Mouse (Mus musculus): ENCODE data around the gene Dennd1b. TPM values are rescaled to one million over a fixed set of nuclear protein-coding genes. Genes with fewer than 3 reads are reported as not detected.

The Dennd1b gene
- polyA plus RNA-seq, 1 experiment: 7.7 TPM

- H3K27ac ChIP-seq (ENCODE audit: control insufficient read depth, insufficient read depth, low read depth, low read length, poor library complexity): no peak overlapping the region
- H3K4me3 ChIP-seq (replicated peaks; ENCODE audit: control insufficient read depth, low read depth, low read length): no peak overlapping the region
- H3K4me1 ChIP-seq (ENCODE audit: control insufficient read depth, insufficient read depth, low read length): no peaks in the 10 kb centered on the region
- 85% methylated on average over 1 of the region's 1 CpGs for WGBS
- TF ChIP-seq POLR2A (IDR thresholded peaks at IDR 0.05; ENCODE audit: borderline replicate concordance, control insufficient read depth, low read depth, low read length): no peak
- no peak for TF ChIP-seq CTCF (IDR thresholded peaks at IDR 0.05; ENCODE audit: control insufficient read depth, insufficient read depth, low read length)
Observed at GRCm38 (mm10) chr1:139006000-139006399, 42.8 kb downstream of the Dennd1b start.

GRCm38 (mm10) chr1:139007475-139007874, 44.2 kb downstream of the Dennd1b start:
- 53% methylated on average over 3 of the region's 3 CpGs for WGBS
- no peak overlapping the region for H3K4me3 ChIP-seq (replicated peaks; ENCODE audit: control insufficient read depth, low read depth, low read length)
- H3K27ac ChIP-seq (ENCODE audit: control insufficient read depth, insufficient read depth, low read depth, low read length, poor library complexity): no peak overlapping the region
- H3K4me1 ChIP-seq (ENCODE audit: control insufficient read depth, insufficient read depth, low read length): no peaks in the 10 kb centered on the region
- TF ChIP-seq CTCF (IDR thresholded peaks at IDR 0.05; ENCODE audit: control insufficient read depth, insufficient read depth, low read length) (no peak), POLR2A (IDR thresholded peaks at IDR 0.05; ENCODE audit: borderline replicate concordance, control insufficient read depth, low read depth, low read length) (no peak)

DNA sequence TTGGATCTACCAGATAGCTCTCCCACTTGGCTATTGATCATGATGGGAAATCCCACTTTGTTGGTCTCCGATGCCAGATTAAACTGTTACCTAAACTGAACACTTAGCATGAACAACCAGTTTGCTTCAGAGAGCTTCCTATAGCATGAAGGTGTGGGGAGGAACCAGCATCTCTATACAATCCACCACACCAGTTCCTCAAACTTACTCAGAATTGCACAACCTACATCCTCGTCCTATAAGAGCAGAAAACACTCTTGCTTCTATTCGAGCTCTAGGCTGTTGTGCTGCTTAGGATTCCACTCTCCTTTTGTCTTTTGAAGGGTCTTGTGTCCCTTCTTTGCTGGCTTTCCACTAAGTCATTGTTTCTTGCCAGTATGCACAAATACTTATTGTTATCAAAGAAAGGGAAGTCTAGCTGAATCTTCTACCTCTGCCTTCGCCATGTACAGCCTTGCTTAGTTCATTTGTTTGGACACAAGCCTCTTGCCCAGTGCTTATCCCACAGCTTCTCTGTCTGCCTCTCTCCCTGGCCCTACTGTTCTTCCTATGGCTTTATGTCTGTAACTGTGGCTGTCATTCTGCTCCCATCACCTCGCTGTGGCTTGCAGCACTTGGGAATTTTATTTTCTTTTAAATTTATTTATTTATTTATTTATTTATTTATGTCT, 52.0 kb downstream of the Dennd1b start:
- H3K4me1 ChIP-seq (ENCODE audit: control insufficient read depth, insufficient read depth, low read length): no peaks in the 10 kb centered on the region; the same call in 1 of the 2 replicates
- WGBS: 45% methylated on average over 5 of the region's 5 CpGs

DNA sequence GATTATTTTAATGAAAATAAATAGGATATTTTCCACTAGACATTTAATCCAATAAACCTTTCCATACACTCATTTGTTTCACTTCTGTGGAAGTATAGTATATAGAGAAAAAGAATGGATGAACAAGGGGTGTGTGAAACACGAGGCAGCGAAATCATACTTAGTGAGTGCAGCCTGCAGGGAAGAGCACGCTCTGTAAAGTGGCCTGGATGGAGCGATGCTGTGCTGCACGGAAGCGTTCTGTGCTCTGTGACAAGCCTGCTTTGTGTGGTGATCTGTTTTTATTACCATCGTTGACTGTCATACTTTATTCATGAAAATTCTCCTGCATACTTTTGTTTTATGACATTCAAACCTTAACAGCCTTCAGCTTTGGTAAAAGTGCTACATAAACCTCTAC, 58.1 kb downstream of the Dennd1b start:
- no peak overlapping the region for H3K4me3 ChIP-seq (replicated peaks; ENCODE audit: control insufficient read depth, low read depth, low read length)
- no peak for TF ChIP-seq POLR2A (IDR thresholded peaks at IDR 0.05; ENCODE audit: borderline replicate concordance, control insufficient read depth, low read depth, low read length)
- 90% methylated on average over 7 of the region's 7 CpGs for WGBS
- H3K4me1 ChIP-seq (ENCODE audit: control insufficient read depth, insufficient read depth, low read length): no peaks in the 10 kb centered on the region
- no peak overlapping the region for H3K27ac ChIP-seq (ENCODE audit: control insufficient read depth, insufficient read depth, low read depth, low read length, poor library complexity)

More for the DNA sequence above, 52.0 kb downstream of the Dennd1b start:
- no peak for TF ChIP-seq POLR2A (IDR thresholded peaks at IDR 0.05; ENCODE audit: borderline replicate concordance, control insufficient read depth, low read depth, low read length)
- no peak for TF ChIP-seq CTCF (IDR thresholded peaks at IDR 0.05; ENCODE audit: control insufficient read depth, insufficient read depth, low read length)
- H3K27ac ChIP-seq (ENCODE audit: control insufficient read depth, insufficient read depth, low read depth, low read length, poor library complexity): no peak overlapping the region
- H3K4me3 ChIP-seq (replicated peaks; ENCODE audit: control insufficient read depth, low read depth, low read length): no peak overlapping the region

DNA sequence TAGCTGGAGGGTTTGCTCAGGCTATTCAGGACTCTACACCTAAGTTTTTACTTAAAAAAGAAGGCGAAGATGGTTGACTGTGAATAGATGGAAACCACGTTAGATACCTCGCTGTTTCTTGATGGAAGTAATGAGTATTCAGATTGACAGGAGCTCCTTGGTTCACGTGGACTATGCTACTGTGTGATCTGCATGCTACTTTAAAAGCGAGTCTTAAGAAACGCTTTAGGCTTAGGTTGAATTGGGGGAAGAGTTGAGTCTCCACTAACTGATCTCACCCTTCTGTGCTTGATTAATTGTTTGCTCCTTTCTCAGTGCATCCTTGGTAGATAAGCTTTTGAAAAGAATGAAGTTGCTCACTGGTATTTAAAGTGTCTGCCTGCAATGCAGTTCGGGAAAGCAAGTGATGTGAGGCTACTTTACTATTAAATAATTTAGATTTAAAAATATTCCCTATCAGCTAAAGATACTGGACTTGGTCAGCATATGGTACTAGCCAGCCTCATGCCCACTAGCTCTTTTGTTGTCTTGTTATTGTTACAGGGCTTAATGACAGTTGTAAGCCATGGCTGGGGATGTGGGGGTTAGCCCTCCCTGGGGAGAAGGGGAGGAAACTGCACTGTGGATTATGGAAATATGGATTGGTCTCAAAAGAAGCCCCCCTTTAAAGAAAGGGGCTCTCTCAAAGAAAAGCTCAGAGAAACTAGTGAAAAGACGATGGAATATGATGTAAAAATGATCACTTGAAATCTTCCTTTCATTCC, 62.8 kb downstream of the Dennd1b start:
- H3K27ac ChIP-seq (ENCODE audit: control insufficient read depth, insufficient read depth, low read depth, low read length, poor library complexity): no peak overlapping the region
- no peaks in the 10 kb centered on the region for H3K4me1 ChIP-seq (ENCODE audit: control insufficient read depth, insufficient read depth, low read length)
- no peak overlapping the region for H3K4me3 ChIP-seq (replicated peaks; ENCODE audit: control insufficient read depth, low read depth, low read length)
- WGBS: 89% methylated on average over 8 of the region's 8 CpGs
- TF ChIP-seq CTCF (IDR thresholded peaks at IDR 0.05; ENCODE audit: control insufficient read depth, insufficient read depth, low read length) (no peak), POLR2A (IDR thresholded peaks at IDR 0.05; ENCODE audit: borderline replicate concordance, control insufficient read depth, low read depth, low read length) (no peak)

DNA sequence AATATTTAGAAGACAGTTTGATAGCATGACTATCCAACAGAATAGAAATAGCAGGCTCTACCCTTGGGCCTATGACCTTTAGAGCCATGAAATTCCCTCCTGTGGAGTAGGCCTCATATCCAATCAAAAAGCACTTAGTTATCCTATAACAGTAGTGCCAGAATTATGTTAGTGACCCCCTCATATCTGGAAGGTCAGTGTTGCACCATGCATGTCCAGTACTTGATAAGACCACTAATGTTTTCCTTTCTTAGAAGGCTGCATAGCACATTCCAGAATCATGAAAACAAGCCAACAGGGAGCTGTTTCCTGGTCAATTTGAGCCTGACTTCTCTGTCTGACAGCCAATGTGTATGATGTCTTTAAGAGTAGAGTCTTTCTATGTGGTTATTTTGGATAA, 66.3 kb downstream of the Dennd1b start:
- Histone ChIP-seq H3K4me3 (replicated peaks; ENCODE audit: control insufficient read depth, low read depth, low read length) (no peak overlapping the region), H3K4me1 (ENCODE audit: control insufficient read depth, insufficient read depth, low read length) (no peaks in the 10 kb centered on the region), H3K27ac (ENCODE audit: control insufficient read depth, insufficient read depth, low read depth, low read length, poor library complexity) (no peak overlapping the region)
- no peak for TF ChIP-seq POLR2A (IDR thresholded peaks at IDR 0.05; ENCODE audit: borderline replicate concordance, control insufficient read depth, low read depth, low read length)

DNA sequence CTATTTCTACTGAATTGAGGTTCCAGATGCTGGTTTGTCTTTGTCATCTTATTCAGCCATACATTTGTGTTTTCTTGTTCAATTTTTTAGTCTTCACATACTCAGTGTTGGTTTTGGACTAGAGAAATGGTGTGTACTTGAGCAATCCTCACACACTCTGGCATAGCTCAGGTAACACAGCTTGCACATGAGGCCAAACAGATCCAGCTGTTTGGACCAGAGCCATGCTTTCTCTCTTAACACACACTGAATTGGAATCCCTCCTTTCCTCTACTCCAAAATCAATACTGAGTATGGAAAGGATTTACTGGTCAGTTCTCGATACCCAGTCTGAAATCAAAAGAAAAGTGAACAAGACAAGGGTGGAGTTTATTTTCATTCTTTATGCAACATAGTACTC, 69.2 kb downstream of the Dennd1b start:
- WGBS: 86% methylated on average over 1 of the region's 1 CpGs
- Histone ChIP-seq H3K4me3 (replicated peaks; ENCODE audit: control insufficient read depth, low read depth, low read length) (no peak overlapping the region), H3K27ac (ENCODE audit: control insufficient read depth, insufficient read depth, low read depth, low read length, poor library complexity) (no peak overlapping the region), H3K4me1 (ENCODE audit: control insufficient read depth, insufficient read depth, low read length) (peaks cover 1% of the 10 kb centered on the region; the same call in 1 of the 2 replicates)
- TF ChIP-seq CTCF (IDR thresholded peaks at IDR 0.05; ENCODE audit: control insufficient read depth, insufficient read depth, low read length) (no peak), POLR2A (IDR thresholded peaks at IDR 0.05; ENCODE audit: borderline replicate concordance, control insufficient read depth, low read depth, low read length) (no peak)

DNA sequence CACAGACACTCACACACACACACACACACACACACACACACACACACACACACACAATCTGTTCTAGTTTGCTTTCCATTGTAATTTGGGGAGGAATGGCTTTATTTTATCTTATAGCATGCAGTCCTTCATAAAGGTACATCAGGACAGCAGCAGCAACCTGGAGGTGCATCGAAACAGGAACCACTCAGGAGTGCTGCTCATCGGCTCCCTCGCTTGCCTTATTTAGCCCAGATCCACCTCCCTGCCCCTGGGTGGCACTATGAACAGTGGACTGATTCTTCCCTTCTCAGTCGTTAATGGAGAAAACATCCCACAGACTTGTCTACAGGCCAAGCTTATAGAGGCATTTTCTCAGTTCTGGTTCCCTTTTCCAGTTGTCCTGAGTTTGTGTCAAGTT, 71.9 kb downstream of the Dennd1b start:
- H3K27ac ChIP-seq (ENCODE audit: control insufficient read depth, insufficient read depth, low read depth, low read length, poor library complexity): no peak overlapping the region
- H3K4me1 ChIP-seq (ENCODE audit: control insufficient read depth, insufficient read depth, low read length): peaks cover 1% of the 10 kb centered on the region; the same call in 1 of the 2 replicates
- WGBS: 36% methylated on average over 4 of the region's 4 CpGs
- TF ChIP-seq POLR2A (IDR thresholded peaks at IDR 0.05; ENCODE audit: borderline replicate concordance, control insufficient read depth, low read depth, low read length) (no peak), CTCF (IDR thresholded peaks at IDR 0.05; ENCODE audit: control insufficient read depth, insufficient read depth, low read length) (no peak)
- H3K4me3 ChIP-seq (replicated peaks; ENCODE audit: control insufficient read depth, low read depth, low read length): no peak overlapping the region
